Mouse (Mus musculus): Measurements from ENCODE around the gene Arrb2. TPM values are rescaled to one million over a fixed set of nuclear protein-coding genes. Genes with fewer than 3 reads are reported as not detected.

The Arrb2 gene
- 29.3 TPM for polyA plus RNA-seq (2015; fragmentation: Illumina TruSeq; extraction: RNeasy Lipid Tissue Mini Kit (QIAGEN cat#74804); ENCODE audit: insufficient read depth, low read depth, low replicate concordance)

DNA sequence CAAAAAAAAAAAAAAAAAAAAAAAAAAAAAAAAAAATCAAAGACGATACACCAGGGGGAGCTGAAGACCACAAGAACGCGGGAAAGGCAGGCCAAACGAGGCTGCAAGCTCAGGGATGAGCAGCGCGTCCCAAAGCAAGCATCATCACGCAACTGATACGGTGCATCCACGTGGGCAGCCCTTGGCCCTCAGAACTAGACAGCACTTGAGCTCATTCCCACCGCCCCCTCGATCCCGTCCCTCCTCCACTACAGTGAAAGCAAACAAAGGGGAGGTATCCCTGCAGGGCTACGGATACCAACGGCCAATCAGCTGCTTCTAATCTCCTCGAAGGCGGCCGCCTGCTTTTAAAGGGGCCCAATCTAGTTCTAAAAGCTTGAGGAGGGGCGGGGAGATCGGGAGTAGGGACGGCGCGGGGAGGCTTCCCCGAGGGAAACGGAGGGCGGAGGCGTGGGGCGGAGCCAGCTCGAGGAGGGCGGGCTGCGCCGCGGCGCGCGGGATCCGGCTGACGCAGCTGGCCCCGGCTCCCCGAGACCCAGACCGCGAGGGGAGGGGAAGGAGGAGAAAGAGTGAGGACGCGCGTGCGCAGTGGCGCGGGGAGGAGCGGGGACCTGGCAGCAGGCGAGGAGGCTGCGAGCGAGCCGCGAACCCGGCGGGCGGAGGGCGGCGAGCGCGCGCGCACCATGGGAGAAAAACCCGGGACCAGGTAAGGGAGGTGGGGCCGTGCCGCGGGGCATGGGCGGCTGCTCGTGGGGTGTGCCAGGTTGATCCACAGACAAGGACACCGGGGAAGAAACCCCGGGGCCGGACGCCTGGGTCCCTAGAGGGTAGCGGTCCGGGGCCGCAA is at the start of gene Arrb2:
Arrb2 (plus strand) TSS at position 588 of the 847 bp plus-strand sequence.

DNA sequence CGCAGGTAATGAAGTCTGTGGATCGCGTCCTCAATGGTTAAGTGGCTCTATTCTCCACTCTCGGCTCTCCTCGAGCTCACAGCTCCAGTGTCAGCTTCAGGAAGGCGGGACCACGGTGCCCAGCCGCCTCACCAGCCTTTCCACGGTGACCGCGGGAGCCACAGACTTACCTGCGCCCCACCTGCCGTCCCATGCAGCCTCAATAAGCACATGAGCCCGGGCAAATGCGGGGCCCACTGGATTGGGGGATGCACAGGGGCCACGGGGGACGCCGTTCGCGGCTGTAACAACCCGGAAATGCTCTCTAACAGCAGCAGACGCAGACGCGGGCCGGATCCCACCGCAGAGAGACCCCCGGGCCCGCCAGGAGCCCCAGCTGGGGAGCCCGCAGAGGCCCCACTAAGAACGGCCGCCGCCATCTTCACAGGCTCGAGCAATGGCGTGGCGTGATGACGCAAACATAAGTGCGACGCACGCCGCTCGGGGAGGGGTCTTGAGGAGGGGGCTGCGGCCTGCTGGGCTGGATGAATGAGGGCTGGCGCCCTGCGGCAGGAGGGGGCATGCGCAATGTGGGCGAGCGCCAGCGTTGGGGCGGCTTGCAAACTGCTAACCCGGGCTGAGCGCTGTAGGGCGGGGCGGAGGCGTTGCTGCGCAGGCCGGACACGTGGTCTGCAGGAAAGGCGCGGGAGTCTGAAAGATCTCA is 22.7 kb upstream of the Arrb2 start, which contains the start of gene Pelp1:
Pelp1 (minus strand) TSS at position 438 of the 703 bp plus-strand sequence.

DNA sequence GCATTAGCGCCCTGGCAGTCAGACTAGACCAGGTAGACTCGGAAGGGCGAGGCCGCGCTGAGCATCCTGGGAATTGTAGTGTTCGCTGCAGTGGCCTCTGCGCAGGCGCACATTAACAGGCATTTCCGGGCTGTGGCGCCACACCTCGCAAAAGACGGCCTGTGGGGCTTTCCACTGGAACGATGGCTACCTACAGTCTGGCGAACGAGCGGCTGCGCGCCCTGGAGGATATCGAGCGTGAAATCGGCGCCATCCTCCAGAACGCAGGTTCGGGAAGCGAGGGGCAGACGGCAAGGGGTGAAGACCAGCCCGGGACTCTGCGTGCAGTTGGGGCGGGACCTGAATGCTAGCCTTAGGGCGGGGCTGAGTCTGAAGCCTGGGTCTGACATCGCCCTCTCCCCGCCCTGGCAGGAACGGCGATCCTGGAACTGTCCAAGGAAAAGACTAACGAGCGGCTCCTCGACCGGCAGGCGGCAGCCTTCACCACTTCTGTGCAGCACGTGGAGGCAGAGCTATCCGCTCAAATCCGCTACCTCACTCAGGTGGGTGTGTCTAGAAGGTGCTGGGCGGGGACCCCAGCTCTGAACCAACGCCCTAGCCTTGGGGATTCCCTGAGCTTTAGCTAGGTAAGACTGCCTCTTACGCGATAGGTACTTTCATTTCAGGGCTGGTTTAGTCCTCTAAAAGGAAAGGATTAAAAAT is 19.5 kb downstream of the Arrb2 start, which contains the start of gene Med11:
Med11 (plus strand) TSS at position 123 of the 702 bp plus-strand sequence.

DNA sequence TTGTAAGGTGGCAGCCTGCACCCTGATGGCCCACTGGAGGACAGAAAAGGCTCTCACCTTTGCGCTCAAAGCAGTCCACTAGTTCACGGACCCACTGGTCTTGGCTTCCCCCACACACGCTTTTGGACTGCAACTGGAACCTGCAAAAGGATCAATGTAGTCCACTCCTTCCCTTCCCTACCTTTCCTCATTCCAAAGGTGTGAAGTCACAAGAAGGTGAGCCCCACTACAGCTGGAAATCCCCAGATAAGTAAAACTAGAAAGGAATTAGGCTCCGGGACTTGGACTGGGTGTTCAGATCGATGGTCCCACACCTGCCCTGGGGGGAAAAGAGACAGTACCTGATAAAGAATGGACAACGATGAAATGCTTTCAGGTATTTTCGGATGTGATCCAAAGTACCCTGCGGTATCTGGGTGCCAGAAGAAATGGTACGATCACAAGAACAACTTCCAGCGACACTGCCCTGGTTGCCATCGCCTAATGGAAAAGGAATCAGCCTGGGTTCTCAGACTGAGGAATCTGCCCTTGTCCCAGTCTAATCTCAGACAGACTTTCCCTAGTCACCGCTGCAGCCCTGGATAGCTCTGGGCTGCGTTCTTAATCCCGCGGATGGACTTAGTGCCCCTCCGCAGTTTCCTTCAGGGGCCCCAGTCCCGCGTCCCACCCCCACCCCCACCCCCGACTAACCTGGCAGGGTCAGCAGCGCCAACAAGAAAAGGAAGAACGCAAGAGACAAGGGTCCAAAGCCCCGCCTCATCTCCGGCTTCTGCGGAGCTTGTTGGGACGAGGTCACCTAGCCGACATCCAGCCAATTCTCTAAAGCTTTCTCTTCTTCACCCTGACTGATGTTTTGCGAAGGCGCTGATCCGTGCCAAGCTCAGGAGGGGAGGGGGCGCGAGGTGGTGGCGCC is 26.5 kb downstream of the Arrb2 start, which contains the start of gene Zmynd15:
Zmynd15 (plus strand) TSS at position 746 of the 913 bp plus-strand sequence.

DNA sequence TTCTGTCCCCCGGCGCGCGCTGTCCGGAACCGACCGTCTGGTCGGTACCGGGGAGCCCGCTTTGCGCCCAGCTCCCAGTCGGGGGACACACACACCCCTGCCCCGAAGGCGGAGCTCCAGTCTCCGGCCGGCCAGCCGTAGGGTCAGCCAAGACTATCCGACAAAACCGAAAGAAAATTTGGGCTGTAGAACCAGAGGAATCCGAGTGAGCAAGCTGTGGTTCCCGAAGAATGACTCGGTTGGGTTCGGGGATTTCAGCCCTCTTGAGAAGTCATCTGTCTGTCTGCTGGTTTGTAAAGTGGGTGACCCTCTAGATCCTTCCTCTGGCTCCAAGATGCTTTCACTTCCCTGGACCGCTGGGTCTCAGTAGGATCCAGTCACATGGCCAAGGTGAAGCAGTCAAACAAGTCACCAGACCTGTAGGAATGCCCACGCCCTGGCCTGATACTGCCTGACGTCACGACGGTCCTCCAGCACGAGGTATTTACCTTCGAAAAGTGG is 27.2 kb downstream of the Arrb2 start, which contains the start of gene Cxcl16:
Cxcl16 (minus strand) TSS at position 384 of the 501 bp plus-strand sequence.

Other genes starting within 250 kb of the Arrb2 start
- gene Slc16a11, start 219.9 kb upstream of the Arrb2 start, polyA plus RNA-seq (2015; fragmentation: Illumina TruSeq; extraction: RNeasy Lipid Tissue Mini Kit (QIAGEN cat#74804); ENCODE audit: insufficient read depth, low read depth, low replicate concordance) = 1.8 TPM
- 1.4 TPM for gene Slc16a13, start 211.6 kb upstream of the Arrb2 start, polyA plus RNA-seq (2015; fragmentation: Illumina TruSeq; extraction: RNeasy Lipid Tissue Mini Kit (QIAGEN cat#74804); ENCODE audit: insufficient read depth, low read depth, low replicate concordance)
- 3.7 TPM for gene Bcl6b, start 202.8 kb upstream of the Arrb2 start, polyA plus RNA-seq (2015; fragmentation: Illumina TruSeq; extraction: RNeasy Lipid Tissue Mini Kit (QIAGEN cat#74804); ENCODE audit: insufficient read depth, low read depth, low replicate concordance)
- 18.4 TPM for gene 0610010K14Rik, start 194.7 kb upstream of the Arrb2 start, polyA plus RNA-seq (2015; fragmentation: Illumina TruSeq; extraction: RNeasy Lipid Tissue Mini Kit (QIAGEN cat#74804); ENCODE audit: insufficient read depth, low read depth, low replicate concordance)
- 8.0 TPM for gene Gm21988, start 192.8 kb upstream of the Arrb2 start, polyA plus RNA-seq (2015; fragmentation: Illumina TruSeq; extraction: RNeasy Lipid Tissue Mini Kit (QIAGEN cat#74804); ENCODE audit: insufficient read depth, low read depth, low replicate concordance)
- gene Rnasek, start 192.8 kb upstream of the Arrb2 start, polyA plus RNA-seq (2015; fragmentation: Illumina TruSeq; extraction: RNeasy Lipid Tissue Mini Kit (QIAGEN cat#74804); ENCODE audit: insufficient read depth, low read depth, low replicate concordance) = 80.2 TPM
- gene Alox12, start 177.3 kb upstream of the Arrb2 start, polyA plus RNA-seq (2015; fragmentation: Illumina TruSeq; extraction: RNeasy Lipid Tissue Mini Kit (QIAGEN cat#74804); ENCODE audit: insufficient read depth, low read depth, low replicate concordance) = 3.0 TPM
- gene Alox12e, start 110.0 kb upstream of the Arrb2 start, polyA plus RNA-seq (2015; fragmentation: Illumina TruSeq; extraction: RNeasy Lipid Tissue Mini Kit (QIAGEN cat#74804); ENCODE audit: insufficient read depth, low read depth, low replicate concordance) = not detected
- gene Alox15, start 80.6 kb upstream of the Arrb2 start, polyA plus RNA-seq (2015; fragmentation: Illumina TruSeq; extraction: RNeasy Lipid Tissue Mini Kit (QIAGEN cat#74804); ENCODE audit: insufficient read depth, low read depth, low replicate concordance) = 2.8 TPM
- gene Pelp1, start 22.6 kb upstream of the Arrb2 start, polyA plus RNA-seq (2015; fragmentation: Illumina TruSeq; extraction: RNeasy Lipid Tissue Mini Kit (QIAGEN cat#74804); ENCODE audit: insufficient read depth, low read depth, low replicate concordance) = 4.6 TPM
- 6.4 TPM for gene Med11, start 19.3 kb downstream of the Arrb2 start, polyA plus RNA-seq (2015; fragmentation: Illumina TruSeq; extraction: RNeasy Lipid Tissue Mini Kit (QIAGEN cat#74804); ENCODE audit: insufficient read depth, low read depth, low replicate concordance)
- gene Zmynd15, start 26.8 kb downstream of the Arrb2 start, polyA plus RNA-seq (2015; fragmentation: Illumina TruSeq; extraction: RNeasy Lipid Tissue Mini Kit (QIAGEN cat#74804); ENCODE audit: insufficient read depth, low read depth, low replicate concordance) = 0.70 TPM
- 4.3 TPM for gene Cxcl16, start 27.3 kb downstream of the Arrb2 start, polyA plus RNA-seq (2015; fragmentation: Illumina TruSeq; extraction: RNeasy Lipid Tissue Mini Kit (QIAGEN cat#74804); ENCODE audit: insufficient read depth, low read depth, low replicate concordance)
- gene Tm4sf5, start 72.6 kb downstream of the Arrb2 start, polyA plus RNA-seq (2015; fragmentation: Illumina TruSeq; extraction: RNeasy Lipid Tissue Mini Kit (QIAGEN cat#74804); ENCODE audit: insufficient read depth, low read depth, low replicate concordance) = 0.89 TPM
- gene Vmo1, start 82.0 kb downstream of the Arrb2 start, polyA plus RNA-seq (2015; fragmentation: Illumina TruSeq; extraction: RNeasy Lipid Tissue Mini Kit (QIAGEN cat#74804); ENCODE audit: insufficient read depth, low read depth, low replicate concordance) = not detected
- not detected for gene Gltpd2, start 86.6 kb downstream of the Arrb2 start, polyA plus RNA-seq (2015; fragmentation: Illumina TruSeq; extraction: RNeasy Lipid Tissue Mini Kit (QIAGEN cat#74804); ENCODE audit: insufficient read depth, low read depth, low replicate concordance)
- 69.1 TPM for gene Psmb6, start 92.7 kb downstream of the Arrb2 start, polyA plus RNA-seq (2015; fragmentation: Illumina TruSeq; extraction: RNeasy Lipid Tissue Mini Kit (QIAGEN cat#74804); ENCODE audit: insufficient read depth, low read depth, low replicate concordance)
- not detected for gene Gm40193, start 100.3 kb downstream of the Arrb2 start, polyA plus RNA-seq (2015; fragmentation: Illumina TruSeq; extraction: RNeasy Lipid Tissue Mini Kit (QIAGEN cat#74804); ENCODE audit: insufficient read depth, low read depth, low replicate concordance)
- gene Pld2, start 107.4 kb downstream of the Arrb2 start, polyA plus RNA-seq (2015; fragmentation: Illumina TruSeq; extraction: RNeasy Lipid Tissue Mini Kit (QIAGEN cat#74804); ENCODE audit: insufficient read depth, low read depth, low replicate concordance) = 6.0 TPM
- gene Mink1, start 130.2 kb downstream of the Arrb2 start, polyA plus RNA-seq (2015; fragmentation: Illumina TruSeq; extraction: RNeasy Lipid Tissue Mini Kit (QIAGEN cat#74804); ENCODE audit: insufficient read depth, low read depth, low replicate concordance) = 17.6 TPM
- gene 4930544D05Rik, start 183.2 kb downstream of the Arrb2 start, polyA plus RNA-seq (2015; fragmentation: Illumina TruSeq; extraction: RNeasy Lipid Tissue Mini Kit (QIAGEN cat#74804); ENCODE audit: insufficient read depth, low read depth, low replicate concordance) = not detected
- not detected for gene Chrne, start 186.6 kb downstream of the Arrb2 start, polyA plus RNA-seq (2015; fragmentation: Illumina TruSeq; extraction: RNeasy Lipid Tissue Mini Kit (QIAGEN cat#74804); ENCODE audit: insufficient read depth, low read depth, low replicate concordance)
- gene Gp1ba, start 206.5 kb downstream of the Arrb2 start, polyA plus RNA-seq (2015; fragmentation: Illumina TruSeq; extraction: RNeasy Lipid Tissue Mini Kit (QIAGEN cat#74804); ENCODE audit: insufficient read depth, low read depth, low replicate concordance) = not detected
- 37.6 TPM for gene Rnf167, start 214.6 kb downstream of the Arrb2 start, polyA plus RNA-seq (2015; fragmentation: Illumina TruSeq; extraction: RNeasy Lipid Tissue Mini Kit (QIAGEN cat#74804); ENCODE audit: insufficient read depth, low read depth, low replicate concordance)
- 17.3 TPM for gene Slc25a11, start 214.8 kb downstream of the Arrb2 start, polyA plus RNA-seq (2015; fragmentation: Illumina TruSeq; extraction: RNeasy Lipid Tissue Mini Kit (QIAGEN cat#74804); ENCODE audit: insufficient read depth, low read depth, low replicate concordance)
- 118 TPM for gene Pfn1, start 222.0 kb downstream of the Arrb2 start, polyA plus RNA-seq (2015; fragmentation: Illumina TruSeq; extraction: RNeasy Lipid Tissue Mini Kit (QIAGEN cat#74804); ENCODE audit: insufficient read depth, low read depth, low replicate concordance)
- gene Eno3, start 224.6 kb downstream of the Arrb2 start, polyA plus RNA-seq (2015; fragmentation: Illumina TruSeq; extraction: RNeasy Lipid Tissue Mini Kit (QIAGEN cat#74804); ENCODE audit: insufficient read depth, low read depth, low replicate concordance) = 16.0 TPM
- gene Spag7, start 236.8 kb downstream of the Arrb2 start, polyA plus RNA-seq (2015; fragmentation: Illumina TruSeq; extraction: RNeasy Lipid Tissue Mini Kit (QIAGEN cat#74804); ENCODE audit: insufficient read depth, low read depth, low replicate concordance) = 17.9 TPM

All from pancreas, adult 10 weeks (tissue).